Mouse (Mus musculus): ENCODE measurements around the gene Nop16.
A peak's percentile ranks its signal among the peaks of the same experiment; 100 is the strongest.
"Not testable (repeated sequence)": the region's sequence is repeated elsewhere in the genome, so short reads cannot be mapped to it uniquely, and the experiment has no call there.

The Nop16 gene

DNA sequence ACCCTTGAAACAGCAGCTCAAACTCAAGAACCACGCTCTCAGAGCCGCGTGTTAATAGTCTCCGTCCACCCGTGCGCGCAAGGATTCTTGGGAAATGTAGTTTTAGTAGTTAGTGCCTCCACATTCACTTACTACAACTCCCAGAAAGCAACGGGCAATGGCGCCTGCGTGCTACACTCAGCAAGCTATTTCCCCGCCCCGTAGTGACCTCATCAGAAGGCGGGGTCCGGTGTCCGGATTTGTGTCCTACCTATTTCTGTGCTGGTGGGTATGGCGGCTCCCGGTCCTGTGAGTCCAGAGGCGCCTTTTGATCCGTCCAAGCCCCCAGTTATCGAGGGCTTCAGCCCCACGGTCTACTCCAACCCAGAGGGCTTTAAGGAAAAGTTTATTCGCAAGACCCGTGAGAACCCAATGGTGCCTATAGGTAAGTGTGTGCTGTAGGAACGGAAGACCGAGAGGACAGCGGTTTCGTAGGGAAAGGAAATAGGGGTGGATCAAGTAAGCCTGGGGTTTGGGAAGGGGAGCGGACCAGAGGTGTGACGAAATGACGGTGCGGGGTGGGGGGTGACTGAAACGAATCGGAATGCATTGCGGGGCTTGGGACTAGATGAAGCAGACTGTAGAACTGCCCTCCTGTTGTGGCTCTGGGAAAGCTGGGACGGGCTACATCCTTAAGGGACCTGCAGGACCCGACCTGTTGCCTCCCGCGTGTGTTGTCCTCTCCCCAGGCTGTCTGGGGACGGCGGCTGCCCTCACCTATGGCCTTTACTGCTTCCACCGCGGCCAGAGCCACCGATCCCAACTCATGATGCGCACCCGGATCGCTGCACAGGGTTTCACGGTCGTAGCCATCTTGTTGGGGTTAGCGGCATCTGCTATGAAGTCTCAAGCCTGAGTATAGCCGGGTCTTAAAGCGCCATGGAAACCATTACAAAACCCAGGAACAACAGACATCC, at the start of gene Nop16, which contains the start of gene Higd2a:
TSS of gene Nop16 (minus strand) at position 95 of the 956 bp plus-strand sequence.
TSS of gene Higd2a (plus strand) at position 212 of the 956 bp plus-strand sequence.
- peak; percentile 99 for DNase-seq

DNA sequence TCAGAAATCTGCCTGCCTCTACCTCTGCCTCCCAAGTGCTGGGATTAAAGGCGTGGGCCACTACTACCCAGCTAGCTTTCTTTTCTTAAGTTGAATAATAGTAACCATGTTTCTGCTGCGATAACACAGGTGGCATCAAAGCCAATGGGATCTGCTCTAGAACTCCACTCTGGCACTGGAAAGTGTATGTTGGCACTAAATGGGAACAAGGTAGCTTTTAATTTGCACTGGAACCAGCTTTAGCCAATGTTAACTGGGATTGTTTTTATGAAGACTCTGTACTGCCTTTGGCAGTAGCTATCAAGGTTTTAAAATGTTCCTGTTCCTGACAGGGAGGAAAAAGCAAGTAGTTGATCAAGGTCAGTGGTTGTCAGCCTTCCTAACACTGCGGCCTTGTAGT, 45.1 kb upstream of the Nop16 start:
- peak; percentile 24 for DNase-seq

DNA sequence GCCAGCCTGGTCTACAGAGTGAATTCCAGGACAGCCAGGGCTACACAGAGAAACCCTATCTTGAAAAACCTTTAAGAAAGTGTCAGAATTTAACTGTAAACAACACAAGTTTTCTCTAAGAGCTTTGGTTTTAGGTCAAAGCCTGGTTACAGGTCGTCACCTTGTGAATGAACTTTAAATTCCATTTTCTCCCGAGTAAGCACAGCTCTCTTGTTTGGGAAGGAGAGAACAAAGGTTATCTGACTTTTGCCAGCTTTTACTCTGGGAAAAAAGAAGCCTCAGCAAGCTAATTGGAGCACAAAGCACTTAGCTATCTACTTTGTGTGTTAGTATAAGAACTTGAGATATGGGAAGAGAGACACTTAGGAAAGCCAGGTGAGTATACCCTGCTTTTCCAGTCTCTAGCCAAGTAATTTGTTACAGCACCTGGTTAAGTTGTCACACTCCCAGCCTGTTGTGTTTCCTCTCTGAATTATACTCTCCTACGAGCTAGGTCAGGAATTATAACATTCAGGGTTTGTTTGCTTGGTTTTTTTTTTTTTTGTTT, 42.9 kb upstream of the Nop16 start:
- peak; percentile 74 for DNase-seq

DNA sequence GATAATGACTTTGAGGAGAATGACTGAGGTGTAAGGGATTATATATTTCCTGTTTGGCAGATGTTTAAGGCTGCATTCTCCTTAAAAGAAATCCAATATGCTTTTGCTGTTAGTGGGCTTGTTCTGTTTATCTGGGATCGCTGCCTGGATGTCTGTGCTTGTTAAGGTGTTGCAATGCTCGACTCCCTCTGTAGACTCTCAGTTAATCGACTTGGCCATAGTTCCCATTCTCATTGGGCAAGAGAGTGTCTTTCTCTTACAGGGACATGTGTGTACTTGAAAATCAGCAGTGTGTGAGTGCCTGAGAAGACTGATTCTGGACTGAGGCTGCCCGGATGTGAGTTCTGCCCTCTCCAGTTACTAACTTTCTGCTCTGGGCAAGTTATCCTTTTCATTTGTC, 39.2 kb upstream of the Nop16 start:
- no peak for DNase-seq

DNA sequence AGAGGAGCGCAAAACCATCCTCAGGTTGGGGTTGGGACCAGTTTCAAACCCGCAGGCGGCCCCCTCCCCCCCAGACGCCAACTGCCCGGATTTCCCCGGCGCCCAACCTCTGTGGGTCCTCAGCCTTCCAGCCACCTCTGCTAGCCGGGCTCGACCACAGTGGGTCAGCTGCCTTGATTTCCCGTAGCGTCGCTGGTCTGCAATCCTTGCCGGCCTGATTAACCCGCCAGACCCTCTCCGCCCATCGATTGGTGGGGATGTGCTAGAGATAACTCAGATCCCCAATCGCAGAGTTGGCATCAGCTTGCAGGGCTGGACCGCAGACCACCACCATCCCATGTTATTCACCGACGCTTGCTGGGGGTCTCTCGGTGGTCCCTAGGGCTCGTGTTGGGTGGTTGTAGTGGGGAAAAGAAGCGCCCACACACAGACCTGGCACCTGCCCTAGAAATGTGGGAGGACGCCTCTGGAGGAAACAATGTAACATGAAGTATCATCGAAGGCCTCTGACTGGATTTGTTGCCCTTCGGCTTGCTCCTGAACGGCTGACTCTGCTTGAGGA, 32.2 kb upstream of the Nop16 start:
- DNase-seq: no peak

DNA sequence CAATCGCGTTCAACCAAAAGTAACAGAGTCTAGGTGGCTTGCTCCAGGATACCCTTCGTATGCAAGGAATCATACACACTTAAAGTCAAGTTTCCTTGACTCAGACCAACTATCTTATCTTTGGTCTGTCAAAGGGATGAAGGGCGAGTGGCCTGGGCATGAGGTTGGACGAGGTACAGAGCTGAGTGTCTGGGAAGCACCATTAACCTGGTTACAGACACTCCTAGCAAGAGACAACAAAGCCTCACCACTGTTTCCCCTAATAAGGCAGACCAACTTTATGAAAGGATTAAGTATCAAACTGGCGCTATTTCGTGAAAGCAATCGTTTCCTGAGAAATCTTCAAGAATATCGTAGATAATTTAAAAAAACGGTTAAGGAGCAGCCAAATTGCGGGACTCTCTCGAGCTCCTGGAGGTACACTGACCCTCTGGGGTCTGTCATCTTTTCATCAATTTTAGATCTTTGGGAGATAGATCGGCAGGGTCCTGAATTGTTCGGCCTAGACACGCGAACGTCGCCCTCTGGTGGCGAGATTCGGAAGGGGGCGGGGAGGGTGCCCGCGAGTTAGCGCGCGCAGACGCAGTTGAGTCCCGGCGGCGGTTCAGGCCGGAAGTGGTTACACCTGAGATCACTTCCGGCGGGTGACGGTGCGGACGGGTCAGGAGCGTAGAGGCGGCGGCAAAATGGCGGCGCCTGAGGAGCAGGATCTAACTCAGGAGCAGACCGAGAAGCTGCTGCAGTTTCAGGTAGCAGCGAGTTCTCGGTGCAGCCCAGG, 31.5 kb upstream of the Nop16 start, which contains the start of gene Faf2:
TSS of gene Faf2 (plus strand) at position 630 of the 778 bp plus-strand sequence.
- peak; percentile 99 for DNase-seq

DNA sequence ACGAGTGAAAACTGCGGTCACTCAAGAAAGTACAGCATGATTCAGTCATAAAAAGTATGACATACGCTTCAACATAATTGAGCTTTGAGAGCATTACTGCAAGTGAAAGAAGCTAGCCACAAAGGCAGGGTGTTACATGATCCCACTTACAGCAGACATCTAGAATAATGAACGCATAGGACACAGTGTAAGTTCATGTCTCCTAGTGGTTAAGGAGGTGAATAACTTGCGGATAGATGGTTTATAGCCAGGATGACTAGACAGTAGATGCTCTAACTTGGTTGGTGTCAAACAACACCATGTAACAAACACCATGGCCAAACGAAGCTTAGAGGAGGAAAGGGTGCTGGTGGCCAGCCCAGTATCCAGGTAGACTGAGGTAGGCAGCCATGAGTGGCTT, 27.1 kb upstream of the Nop16 start:
- no peak for DNase-seq

DNA sequence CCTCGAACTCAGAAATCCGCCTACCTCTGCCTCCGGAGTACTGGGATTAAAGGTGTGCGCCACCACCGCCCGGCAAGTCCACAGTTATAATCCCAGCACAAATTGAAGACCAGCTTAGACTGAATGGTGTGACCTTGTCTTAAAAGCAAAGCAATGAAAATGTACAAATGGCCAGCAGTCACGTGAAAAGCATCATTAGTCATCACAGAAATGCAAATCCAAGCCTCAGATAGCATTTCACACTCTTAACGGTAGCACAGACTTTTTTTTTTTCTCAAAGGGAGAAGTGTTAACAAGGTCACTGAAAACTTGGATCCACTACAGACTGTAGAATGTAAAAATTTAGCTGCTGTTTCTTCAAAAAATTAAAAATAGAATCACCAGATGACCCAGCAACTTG, 26.4 kb upstream of the Nop16 start:
- no peak for DNase-seq

DNA sequence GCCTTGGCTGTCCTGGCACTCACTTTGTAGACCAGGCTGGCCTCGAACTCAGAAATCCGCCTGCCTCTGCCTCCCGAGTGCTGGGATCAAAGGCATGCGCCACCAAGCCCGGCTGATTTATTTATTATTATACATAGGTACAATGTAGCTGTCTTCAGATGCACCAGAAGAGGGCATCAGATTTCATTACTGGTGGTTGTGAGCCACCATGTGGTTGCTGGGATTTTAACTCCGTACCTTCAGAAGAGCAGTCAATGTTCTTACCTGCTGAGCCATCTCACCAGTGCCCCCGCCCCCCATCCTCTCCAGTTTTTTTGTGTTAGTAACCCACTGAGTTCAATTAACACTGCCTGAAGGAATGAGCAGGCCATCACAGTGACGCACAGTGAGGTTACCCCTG, 23.3 kb upstream of the Nop16 start:
- DNase-seq: not testable (repeated sequence)

DNA sequence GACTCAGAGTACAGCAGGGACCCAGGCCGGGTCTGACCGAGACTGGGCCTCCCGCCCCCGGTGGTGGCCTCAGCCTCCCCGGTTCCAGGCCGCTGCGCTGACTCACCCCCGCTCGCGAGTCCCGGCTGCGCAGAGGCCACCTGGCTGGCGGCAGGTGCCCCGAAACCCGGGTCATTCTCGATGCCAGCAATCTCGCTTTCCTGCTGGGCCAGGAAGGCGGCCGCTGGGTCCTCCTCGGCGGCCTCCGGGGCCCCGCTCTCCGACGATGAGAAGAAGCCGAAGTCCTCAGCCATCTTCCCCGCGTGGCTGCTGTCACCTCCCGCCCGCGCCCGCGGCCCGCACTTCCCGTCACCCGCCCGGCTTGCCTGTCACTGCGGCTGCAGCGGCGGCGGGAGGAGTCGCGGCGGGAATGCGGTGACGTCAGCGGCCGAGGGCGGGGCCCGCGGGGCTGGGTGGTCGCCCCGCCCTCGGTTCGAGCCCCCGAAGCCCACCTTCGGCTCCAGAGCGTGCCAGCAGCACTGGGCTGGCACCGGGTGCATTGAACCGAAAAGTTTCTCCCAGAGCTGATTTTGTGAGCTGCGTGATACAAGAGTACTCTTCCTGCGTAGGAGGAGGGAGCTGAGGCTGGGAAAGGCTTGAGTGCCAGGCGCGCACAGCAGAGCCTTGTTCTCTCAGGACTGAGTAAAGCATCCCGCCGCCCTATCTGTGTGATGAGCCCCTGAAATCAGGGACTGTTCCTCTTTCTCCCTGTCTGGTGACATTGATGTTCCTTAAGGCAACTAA, 21.3 kb upstream of the Nop16 start, which contains the start of gene Cltb:
TSS of gene Cltb (minus strand) at position 373 of the 783 bp plus-strand sequence.
- DNase-seq: peak; percentile 87

DNA sequence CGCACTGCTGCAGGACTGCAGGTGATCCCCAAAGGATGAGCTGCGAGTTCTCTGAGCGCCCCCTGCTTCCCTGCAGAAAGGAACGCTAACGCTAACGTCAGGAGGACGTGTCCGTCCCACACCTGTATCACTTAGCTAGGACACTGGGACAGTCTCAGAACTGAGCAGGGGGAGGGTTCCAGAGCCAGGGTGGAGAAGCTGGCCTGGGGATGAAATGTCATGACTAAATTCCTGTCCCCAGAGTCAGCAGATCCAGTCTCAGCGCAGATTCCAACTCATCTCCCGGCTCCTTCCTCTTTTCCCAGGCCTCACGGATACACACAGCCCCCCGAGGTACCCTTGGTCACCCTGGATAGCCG, 20.7 kb upstream of the Nop16 start:
- no peak for DNase-seq

DNA sequence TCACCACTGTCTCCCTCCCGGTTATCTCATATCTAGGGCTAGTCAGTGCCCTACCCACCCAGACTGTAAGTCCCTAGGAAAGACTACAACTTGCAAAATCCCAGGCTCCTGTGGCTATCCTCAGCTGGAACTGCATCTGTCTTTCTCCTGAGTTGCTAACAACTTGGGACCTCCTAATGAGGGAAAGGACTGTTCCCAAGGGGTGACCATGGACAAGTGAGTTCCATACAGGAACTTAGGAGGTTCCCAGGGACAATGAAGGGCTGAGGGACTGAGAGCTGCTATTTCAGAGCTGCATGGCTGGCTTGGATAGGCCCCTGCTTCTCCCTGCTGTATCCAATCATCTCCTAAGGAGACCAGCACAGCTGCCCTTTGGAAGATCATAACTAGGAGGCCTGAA, 19.4 kb upstream of the Nop16 start:
- DNase-seq: no peak

DNA sequence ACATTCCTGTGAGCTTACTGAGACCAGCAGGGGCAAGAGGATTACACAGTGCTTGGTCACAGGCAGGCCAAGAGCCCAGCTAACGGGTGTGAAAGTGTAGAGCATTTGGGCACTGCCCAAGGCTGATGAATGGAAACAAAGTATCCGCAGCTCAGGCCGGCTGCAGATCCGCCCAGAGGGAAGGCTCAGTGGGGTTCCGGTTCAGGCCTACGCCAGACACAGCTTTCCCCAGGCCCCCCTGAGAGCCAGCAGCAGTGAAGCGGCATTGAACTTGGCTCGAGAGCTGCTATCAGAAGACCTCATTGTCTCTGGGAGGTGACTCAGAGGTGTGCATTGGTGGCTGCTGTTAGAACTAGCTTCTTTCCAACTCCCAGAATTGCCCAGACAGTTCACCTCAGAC, 18.8 kb upstream of the Nop16 start:
- no peak for DNase-seq

DNA sequence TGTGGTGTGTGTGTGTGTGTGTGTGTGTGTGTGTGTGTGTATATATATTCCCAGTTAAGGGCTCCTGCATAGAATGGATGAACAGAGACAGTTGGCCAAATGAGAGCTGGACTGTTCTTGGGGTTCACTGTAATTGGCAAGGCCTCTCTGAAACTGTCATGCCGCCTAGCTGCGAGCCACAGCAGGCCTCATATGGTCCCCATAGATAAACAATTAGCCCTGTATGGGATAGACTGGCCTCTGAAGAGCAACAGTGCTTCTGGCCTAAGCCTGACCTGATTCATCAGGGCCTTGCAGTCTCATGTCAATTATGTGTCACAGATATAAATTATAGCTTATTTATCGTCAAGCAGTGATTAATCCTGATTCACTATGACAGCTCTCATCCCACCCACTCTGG, 18.1 kb upstream of the Nop16 start:
- no peak for DNase-seq

DNA sequence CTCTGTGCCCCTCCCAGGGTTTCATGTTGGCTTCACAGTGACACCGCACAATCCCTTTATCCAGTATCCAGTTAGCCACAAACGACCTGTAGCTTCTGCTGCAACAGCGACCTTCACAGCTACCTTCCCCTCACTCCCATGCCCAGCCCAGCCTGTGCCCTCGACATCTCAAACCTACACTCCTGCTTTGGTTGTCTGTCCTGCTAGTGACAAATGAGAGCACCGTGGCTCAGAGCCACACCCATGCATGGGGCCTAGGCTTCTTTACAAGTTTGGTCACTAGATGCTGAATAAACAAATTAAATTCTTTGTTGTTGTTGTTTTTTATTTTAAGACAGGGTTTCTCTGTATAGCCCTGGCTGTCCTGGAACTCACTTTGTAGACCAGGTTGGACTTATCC, 17.3 kb upstream of the Nop16 start:
- no peak for DNase-seq

DNA sequence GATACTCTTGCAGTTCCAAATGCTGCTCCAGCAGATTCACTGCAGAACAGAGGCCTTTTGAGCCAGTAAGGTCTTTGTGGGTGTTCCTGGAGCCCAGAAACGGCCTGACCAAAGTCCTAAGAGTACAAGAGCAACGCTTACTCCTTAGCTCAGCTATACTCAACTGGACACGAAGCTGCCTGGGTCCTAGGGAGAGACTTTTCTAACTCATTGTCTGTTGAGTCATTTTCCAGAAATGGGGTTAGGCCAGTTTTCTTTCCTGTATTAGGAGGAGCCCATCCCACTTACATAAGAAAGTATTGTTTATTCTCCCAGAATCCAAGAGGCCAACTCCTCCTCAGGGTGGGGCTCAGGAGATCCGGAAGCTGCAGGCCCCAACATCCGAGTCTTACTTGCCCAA, 15.5 kb upstream of the Nop16 start:
- DNase-seq: peak; percentile 78

DNA sequence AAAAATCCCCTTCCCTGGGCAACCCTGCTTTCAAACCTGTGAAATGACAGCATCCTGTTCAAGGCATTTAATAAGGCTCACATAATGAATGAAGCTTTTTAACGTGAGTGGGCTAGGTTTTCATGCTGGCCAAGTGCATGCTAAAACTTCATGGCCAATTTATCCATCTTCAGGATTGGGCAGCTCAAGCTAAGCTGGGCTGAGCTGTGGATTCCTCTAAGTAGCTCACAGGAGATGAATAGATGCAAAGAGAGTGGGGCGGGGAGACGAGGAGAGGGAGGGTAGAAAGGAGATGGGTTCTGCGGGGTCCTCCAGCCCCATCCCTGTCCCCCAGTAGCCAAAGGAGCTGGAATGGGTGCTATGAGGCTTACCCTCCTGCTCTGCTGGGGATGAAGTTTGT, 14.3 kb upstream of the Nop16 start:
- DNase-seq: no peak

DNA sequence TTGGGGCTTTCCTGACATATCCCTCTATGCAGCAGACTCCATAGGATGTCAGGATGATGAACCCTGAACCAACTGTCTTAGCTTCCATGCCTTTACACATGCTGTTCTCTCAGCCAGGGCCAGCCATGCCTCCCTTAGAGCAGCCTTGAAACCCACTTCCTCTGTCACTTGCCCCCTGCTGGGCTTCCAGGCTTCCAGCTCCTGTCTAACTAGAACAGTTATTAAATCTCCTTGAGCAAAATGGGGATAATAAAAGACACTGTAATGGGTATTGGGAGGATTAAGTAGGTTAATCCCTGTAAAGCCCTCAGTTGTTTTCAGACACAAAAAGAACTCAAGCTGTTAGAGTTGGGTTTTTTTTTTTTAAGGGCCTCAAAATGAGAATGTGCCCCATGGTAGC, 13.6 kb upstream of the Nop16 start:
- DNase-seq: no peak

DNA sequence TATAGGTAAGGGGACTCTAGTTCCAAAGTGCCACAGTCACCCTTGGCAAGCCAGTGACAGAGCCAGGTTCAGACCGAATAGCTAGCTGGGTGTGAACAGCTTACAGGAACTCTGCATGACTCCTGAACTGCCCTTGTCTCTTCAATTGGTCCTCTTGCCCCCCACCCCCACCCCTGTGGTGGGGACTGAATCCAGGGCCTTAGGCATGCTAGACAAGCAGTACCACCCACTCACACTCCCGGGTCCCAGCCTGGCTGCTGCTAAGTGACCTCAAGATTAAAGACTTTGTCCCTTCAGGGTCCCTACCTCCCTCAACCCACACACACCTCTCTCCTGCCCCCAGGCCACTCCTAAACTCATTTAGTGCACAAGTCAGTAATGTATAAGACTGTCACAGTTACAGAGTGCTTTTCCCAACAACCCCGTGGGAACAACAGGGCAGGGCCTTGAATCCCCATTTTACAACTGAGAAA, 12.8 kb upstream of the Nop16 start:
- DNase-seq: no peak

DNA sequence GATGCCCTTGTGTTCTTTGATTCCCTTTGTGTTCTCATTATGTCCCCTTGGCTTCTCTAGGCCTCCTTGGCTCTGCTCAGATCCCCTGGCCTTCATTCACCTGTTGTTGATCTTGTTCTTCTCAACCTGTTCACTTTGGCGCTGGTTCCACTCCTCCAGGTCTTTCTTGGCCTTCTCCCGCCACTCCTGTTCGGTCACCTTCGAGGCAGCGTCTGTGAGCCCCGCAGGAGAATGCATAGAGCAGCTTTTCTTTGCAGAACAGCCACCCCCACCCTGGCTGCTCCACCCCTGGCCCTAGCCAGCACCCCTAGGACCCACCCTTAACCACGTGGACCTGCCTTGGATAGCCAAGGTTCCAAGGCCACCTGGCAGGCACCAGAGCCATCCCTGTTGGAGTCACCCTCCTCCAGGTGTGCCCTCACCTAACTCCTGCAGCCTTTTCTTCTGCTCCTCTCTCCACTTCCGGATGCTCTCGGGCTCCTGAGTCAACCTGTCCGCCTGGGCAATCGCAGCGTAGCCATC, 8.8 kb upstream of the Nop16 start:
- no peak for DNase-seq

DNA sequence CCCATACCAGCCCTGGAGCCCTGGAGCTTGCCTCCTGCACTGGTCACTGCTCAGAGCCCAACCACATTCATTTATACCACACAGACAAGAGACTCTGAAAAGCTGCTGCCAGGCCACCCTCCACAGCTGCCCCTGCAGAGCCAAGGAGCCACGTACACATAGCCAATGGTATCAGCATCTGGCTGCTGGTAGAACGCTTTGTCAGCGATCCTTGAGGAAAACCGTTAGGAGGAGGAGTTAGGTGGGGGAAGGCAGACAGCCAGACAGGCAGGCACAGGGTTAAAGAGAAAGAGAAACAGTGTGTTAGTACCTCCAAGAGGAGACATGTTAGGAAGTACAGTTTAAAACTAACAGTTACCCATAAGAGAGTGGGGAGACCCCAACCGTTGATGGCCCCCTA, 7.0 kb upstream of the Nop16 start:
- peak; percentile 52 for DNase-seq

DNA sequence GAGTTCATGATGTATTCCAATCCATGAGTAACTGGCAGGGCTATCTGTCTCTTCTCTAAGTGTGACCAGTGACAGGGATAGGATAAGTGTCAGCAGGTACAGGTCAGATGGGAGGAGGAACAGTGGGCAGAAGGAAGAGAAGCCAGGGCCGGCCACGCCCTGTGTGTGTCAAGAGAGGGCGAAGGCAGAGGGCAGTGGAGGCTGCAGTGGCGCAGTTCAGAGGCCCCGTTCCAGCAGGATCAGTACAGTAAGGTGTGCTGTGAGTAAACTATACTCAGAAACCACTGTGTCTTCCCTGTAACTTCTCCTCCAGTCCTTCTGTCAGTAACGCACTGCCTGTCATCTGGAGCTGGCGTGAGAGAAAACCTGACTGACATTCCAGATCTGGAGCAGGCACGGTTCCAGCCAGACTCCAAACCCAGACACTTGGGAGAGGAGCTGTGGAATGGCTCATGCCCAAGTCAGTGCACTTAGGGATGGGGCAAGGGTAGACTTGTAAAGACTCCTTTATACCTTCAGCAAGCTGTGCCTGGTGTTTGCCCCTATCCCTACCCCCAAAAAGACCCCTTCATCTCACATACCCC, 6.3 kb upstream of the Nop16 start:
- no peak for DNase-seq
